Mouse (Mus musculus) spleen, adult 2 months (tissue): ENCODE results near the gene Tnfsf11.

ENCODE experiments used
- CTCF ChIP-seq: fragments of 200-500 bp; IDR thresholded peaks from 2 replicates; pipeline ENCODE4 v1.5.1; 2011; ENCODE audit warnings: mild to moderate bottlenecking, inconsistent platforms; ENCODE audit not compliant: insufficient read depth, insufficient read length, insufficient replicate concordance; ENCODE audit errors: extremely low read depth
- POLR2A ChIP-seq: fragments of 200-500 bp; IDR thresholded peaks from 2 replicates; pipeline ENCODE4 v1.6.1; 2011; ENCODE audit warnings: low read depth, low read length, inconsistent platforms

- TF ChIP-seq POLR2A (no peak), CTCF (no peak)
These were observed 22.1 kb upstream of the Tnfsf11 start for GRCm38 (mm10) chr14:78329765-78330451.
